Comparison of ENCODE assay signal across 8 mouse cellular contexts in the genomic region with DNA sequence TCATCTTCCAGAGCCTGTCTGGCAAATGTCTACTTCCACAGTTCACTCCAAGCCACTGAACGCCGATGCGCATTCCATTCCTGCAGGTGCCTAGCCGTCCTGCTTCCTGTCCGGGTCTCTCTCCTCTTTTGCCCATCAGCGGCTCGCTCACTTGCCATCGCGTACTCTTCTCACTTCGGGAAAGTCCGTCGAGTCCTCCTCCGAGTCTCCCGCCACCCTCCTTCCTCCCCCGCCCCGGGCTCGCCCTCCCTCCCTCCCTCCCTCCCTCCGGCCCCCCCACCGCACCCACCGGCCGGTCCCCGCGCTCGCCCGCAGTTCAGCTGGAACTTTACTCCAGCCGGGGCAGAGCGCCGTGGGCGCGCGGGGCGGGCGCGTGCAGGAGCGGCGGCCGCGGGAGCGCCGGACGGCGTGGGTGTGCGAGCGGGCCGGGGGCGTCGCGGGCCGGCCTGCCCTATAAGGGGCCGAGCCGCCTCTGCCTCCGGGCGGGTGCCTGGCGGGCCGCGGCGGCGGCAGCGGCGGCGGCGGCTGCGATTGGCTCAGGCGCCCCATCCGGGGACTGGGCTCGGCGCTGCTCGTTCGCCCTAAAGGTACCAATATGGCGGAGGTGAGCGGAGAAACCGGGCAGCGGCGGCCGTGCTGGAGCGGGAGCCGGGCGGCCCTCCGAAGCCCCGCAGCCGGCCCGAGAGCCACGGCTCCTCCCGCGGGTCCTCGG. TPM values are rescaled to one million over a fixed set of nuclear protein-coding genes. Genes with fewer than 3 reads are reported as not detected.
DNase-seq lines count a peak whose midpoint lies in the region; ATAC-seq lines count a peak whose summit lies in the region.

No protein-coding gene starts in this region.

- ATAC-seq in hindbrain, embryonic 13.5 days (ENCODE audit: low FRiP score), result peak; percentile 95

- H3K9me3 ChIP-seq in hindbrain, embryonic 13.5 days, result no peaks in the 10 kb centered on the region

- H3K9ac ChIP-seq in hindbrain, embryonic 13.5 days, result peak overlapping the region; percentile 98

- DNase-seq in R1 (ENCODE audit: low read depth, low spot score), result peak; percentile 77
- peak; percentile 89 to 92 for DNase-seq in cerebellum, postnatal 14 days
- DNase-seq in frontal cortex, postnatal 14 days (ENCODE audit: low spot score in 2 of 2), result peak; percentile 66 to 74
- peak; percentile 84 to 87 for DNase-seq in layer of hippocampus, postnatal 36 days
- peak; percentile 90 for DNase-seq in lung, postnatal 25 days (ENCODE audit: low spot score)
- DNase-seq in retina, embryonic 14.5 days (ENCODE audit: low spot score), result peak; percentile 91
- DNase-seq in thymus, postnatal 36 days, result peak; percentile 83 to 88

- H3K4me1 ChIP-seq in hindbrain, embryonic 13.5 days (replicated peaks), result peaks cover 15% of the 10 kb centered on the region

- H3K27ac ChIP-seq in hindbrain, embryonic 13.5 days, result peak overlapping the region; percentile 98

- no peaks in the 10 kb centered on the region for H3K36me3 ChIP-seq in hindbrain, embryonic 13.5 days

- H3K27me3 ChIP-seq in hindbrain, embryonic 13.5 days, result peaks cover 4% of the 10 kb centered on the region; the same call in 1 of the 2 replicates

- peak overlapping the region; percentile 94 for H3K4me2 ChIP-seq in hindbrain, embryonic 13.5 days

- under 1% methylated on average over 60 of the region's 86 CpGs for WGBS in hindbrain, embryonic 13.5 days

- H3K4me3 ChIP-seq in hindbrain, embryonic 13.5 days, result peak overlapping the region; percentile 97

RNA-seq across cellular contexts. Expression of a gene that starts 5.1 kb away (rescaled TPM):
- 18.7 and 19.5 TPM in 2 replicates for polyA plus RNA-seq in hindbrain, embryonic 13.5 days (2015; fragmentation: Nextera tagmentation; extraction: Ambion mirVana)
- total RNA-seq in layer of hippocampus, postnatal 36 days (2021), result 10 to 100 TPM; 24.7 to 33.8 TPM

Comparison
In these comparisons a context has a peak if more than half of its experiments do, and no peak if none do; other contexts are left out.
1. Peak in every context shown above with its lines: DNase-seq, ATAC-seq, H3K4me3 ChIP-seq and H3K27ac ChIP-seq.